Mouse (Mus musculus) adrenal gland, adult 2 months (tissue): ENCODE data around the gene Cox7a2l. TPM values are rescaled to one million over a fixed set of nuclear protein-coding genes. Genes with fewer than 3 reads are reported as not detected.

Source experiments
- DNase-seq: peaks from one replicate; pipeline ENCODE4 v3.0.0; 2021
- polyA plus RNA-seq: library from polyadenylated mRNA; depleted of rRNA; stranded (reverse); fragments of >200 nt; gene quantifications from 2 replicates; pipeline ENCODE4 v1.2.3, GENCODE M21; 2012; rRNA removed
- total RNA-seq, 2 experiments: library from RNA; stranded (reverse); gene quantifications; 2 replicates each; pipeline ENCODE4 v1.2.3; 2021

The Cox7a2l gene
- total and polyA plus RNA-seq, 3 experiments, result 87.2 to 185 (median 141) TPM

- DNase-seq, result no peak
Measured at GRCm38 (mm10) chr17:83453587-83453986, 63.5 kb downstream of the Cox7a2l start.

- DNase-seq, result no peak
Measured at GRCm38 (mm10) chr17:83452451-83452850, 64.7 kb downstream of the Cox7a2l start.

Other genes with a start within 250 kb of the Cox7a2l start
- gene Eml4, start 166.4 kb downstream of the Cox7a2l start, total RNA-seq, result 10 to 100 TPM; 16.3 to 18.7 TPM
- gene Eml4, start 166.4 kb downstream of the Cox7a2l start, polyA plus RNA-seq, result 3.2 and 3.8 TPM in 2 replicates
- 10 to 100 TPM in 1 of 2 experiments, 1 to 10 TPM in 1; 8.9 to 13.2 TPM for gene Kcng3, start 114.6 kb upstream of the Cox7a2l start, total RNA-seq
- 2.7 and 3.4 TPM in 2 replicates for gene Kcng3, start 114.6 kb upstream of the Cox7a2l start, polyA plus RNA-seq
- gene Mta3, start 188.8 kb upstream of the Cox7a2l start, total RNA-seq, result 10 to 100 TPM; 71.1 to 80.0 TPM
- 55.9 and 59.6 TPM in 2 replicates for gene Mta3, start 188.8 kb upstream of the Cox7a2l start, polyA plus RNA-seq